Mouse (Mus musculus) WW6 (cell line): ENCODE data around the gene Anxa2.

ENCODE experiments used
- DNase-seq: peaks from one replicate; pipeline ENCODE4 v3.0.0-alpha.2; 2013; ENCODE audit warnings: low read depth, low spot score

Gene Anxa2

DNA sequence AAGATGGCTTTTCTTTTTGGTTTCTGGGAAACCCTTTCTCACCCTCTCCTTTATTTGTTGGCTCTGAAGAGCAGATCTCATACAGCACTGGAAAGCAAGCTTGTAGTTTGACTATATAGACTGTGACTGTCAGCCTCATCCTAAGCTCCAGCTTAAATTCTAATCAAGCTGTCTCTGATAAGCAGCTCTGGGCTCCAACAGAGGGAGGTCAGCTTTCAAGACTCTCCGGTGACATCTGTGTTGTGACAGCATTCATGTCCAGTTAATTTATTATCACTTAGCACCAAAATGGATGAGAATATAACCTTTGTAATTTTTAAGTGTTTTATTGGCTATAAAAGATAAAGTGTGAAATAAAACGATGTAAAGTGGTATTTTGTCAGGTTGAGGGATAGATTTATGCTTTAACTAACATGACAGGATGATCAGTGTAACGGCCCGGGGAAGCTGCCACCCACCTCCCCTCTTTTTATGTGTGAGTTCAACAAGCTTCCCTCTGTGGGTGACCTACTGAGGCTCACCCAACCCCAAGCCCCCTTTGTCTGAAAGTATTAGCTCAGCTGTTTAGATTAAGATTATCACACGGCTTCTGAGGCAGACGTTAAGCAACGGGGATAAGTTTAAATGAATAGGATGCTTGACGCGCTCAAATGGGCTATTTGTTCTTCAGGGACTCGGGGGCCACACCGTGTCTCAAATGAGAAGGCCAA is 58.6 kb downstream of the Anxa2 start:
- no peak for DNase-seq

DNA sequence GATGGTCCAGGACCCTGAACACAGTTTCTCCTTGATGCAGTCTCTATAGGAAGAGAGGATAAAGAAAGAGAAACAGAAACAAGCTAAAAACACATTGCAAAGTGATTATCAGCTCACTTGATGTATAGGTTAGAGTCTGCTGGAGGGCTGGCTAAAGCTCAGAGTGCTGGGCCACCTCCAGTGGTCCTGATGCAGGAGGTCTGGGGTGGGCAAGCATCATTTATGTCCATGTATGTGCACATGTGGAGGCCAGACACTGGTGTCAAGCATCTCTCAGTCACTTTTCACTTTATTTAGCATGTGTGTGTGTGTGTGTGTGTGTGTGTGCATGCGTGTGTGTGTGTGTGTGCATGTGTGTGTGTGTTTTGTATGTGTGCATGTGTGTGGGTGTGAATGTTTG is 59.3 kb downstream of the Anxa2 start:
- no peak for DNase-seq

DNA sequence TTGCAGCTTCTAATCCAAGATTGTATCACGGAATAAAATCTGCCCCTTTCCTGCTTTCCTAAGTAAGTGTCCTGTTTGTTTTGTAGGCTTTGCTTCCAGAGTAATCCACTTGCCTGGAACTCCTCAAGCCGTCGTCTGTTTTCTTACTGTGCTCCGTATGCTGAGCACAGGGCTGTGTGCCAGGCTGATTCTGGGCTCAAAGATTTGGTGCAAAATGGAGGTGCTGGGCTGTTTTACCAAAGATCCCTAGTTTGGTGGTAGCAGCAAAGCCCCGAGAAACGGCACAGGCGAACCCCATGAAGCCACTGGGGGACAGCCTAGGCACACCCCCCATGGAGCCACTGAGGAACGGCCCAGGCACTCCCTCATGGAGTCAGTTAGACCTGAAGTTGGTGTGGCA is 60.8 kb downstream of the Anxa2 start:
- no peak for DNase-seq

DNA sequence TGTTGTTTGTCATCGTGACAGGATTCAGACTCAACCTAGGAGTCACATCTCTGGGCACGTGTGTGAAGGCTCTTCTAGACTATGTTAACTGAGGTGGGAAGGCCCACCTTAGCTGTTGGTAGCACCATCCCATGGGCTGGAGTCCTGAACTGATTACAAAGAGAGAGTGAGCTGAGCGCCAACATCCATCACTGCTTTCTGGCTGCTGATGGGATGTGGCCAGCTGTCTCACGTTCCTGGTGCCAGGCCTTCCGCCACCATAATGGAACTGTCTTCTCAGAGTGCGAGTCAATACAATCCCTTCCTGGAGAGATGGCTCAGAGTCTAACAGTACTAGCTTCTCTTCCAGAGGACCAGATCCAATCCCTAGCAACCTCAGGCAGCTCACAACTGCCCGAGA is 62.0 kb downstream of the Anxa2 start:
- DNase-seq, result no peak

DNA sequence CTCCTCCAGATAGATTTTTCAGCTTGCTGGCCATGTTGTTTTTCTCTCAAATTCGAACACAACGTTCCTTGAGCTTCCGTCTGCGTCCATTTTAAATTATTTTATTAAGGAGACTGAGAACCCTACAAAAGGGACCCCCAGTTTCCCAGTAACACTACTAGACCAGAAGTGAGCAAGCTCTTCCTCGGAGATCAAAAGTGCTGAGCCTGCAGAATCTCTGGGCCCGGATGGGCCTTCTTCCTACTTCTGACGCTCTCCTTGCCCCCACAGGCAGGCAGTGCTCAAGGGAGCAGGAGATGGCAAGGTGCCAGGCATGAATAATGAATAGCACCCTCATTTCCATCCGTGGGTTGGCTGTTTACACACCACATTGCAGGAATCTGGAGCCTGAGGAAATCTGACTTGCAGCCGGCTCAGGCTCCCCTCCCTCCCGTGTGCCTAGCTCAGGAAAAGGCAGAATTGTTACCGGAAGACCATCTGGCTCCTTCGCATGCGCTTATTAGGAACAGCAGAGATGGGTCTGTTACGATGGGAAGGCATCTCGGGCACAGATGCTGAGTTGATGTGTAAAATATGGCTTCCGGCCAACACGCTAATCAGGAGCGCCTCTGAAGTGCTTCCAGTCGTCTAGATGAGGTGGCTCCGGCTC is 64.1 kb downstream of the Anxa2 start:
- no peak for DNase-seq
